Mouse (Mus musculus) layer of hippocampus, adult 18-20 months (tissue): ENCODE data around the gene Hsf4. TPM values are rescaled to one million over a fixed set of nuclear protein-coding genes. Genes with fewer than 3 reads are reported as not detected.

ENCODE experiments used
- DNase-seq, 2 experiments: peaks; one replicate each; pipeline ENCODE4 v3.0.0; 2022; ENCODE audit warnings: low spot score in 2 of 2
- total RNA-seq, 2 experiments: library from RNA; stranded (reverse); gene quantifications; 2 replicates each; pipeline ENCODE4 v1.2.3; 2021

Gene Hsf4
- total RNA-seq, 2 experiments from 2014 or later, result 11.5 to 13.0 TPM

GRCm38 (mm10) chr8:105303874-105304273 lies 34.3 kb downstream of the Hsf4 start:
- no peak for DNase-seq

- DNase-seq, result no peak
Measured at GRCm38 (mm10) chr8:105304325-105305210, 35.0 kb downstream of the Hsf4 start.

- peak; percentile 43 to 46 for DNase-seq
Measured at GRCm38 (mm10) chr8:105305211-105306145, 35.9 kb downstream of the Hsf4 start, which contains the start of gene Elmo3. TSS of gene Elmo3 (plus strand) at chr8:105305601.

- no peak for DNase-seq
Measured at GRCm38 (mm10) chr8:105306146-105306691, 36.6 kb downstream of the Hsf4 start.

- DNase-seq, result no peak
Measured at GRCm38 (mm10) chr8:105307670-105308069, 38.1 kb downstream of the Hsf4 start.

GRCm38 (mm10) chr8:105308428-105308827 lies 38.8 kb downstream of the Hsf4 start:
- DNase-seq, result no peak

GRCm38 (mm10) chr8:105309142-105309847 lies 39.7 kb downstream of the Hsf4 start:
- no peak for DNase-seq

GRCm38 (mm10) chr8:105310118-105310517 lies 40.5 kb downstream of the Hsf4 start:
- no peak for DNase-seq

GRCm38 (mm10) chr8:105311718-105312117 lies 42.1 kb downstream of the Hsf4 start:
- no peak for DNase-seq

GRCm38 (mm10) chr8:105312891-105313481 lies 43.4 kb downstream of the Hsf4 start:
- DNase-seq, result no peak

GRCm38 (mm10) chr8:105313622-105314402 lies 44.2 kb downstream of the Hsf4 start:
- no peak for DNase-seq

- no peak for DNase-seq
Measured at GRCm38 (mm10) chr8:105315073-105315769, 45.6 kb downstream of the Hsf4 start.

- no peak for DNase-seq
Measured at GRCm38 (mm10) chr8:105317941-105318340, 48.3 kb downstream of the Hsf4 start.

- DNase-seq, result no peak
Measured at GRCm38 (mm10) chr8:105318662-105319190, 49.1 kb downstream of the Hsf4 start.

- no peak for DNase-seq
Measured at GRCm38 (mm10) chr8:105323183-105323582, 53.6 kb downstream of the Hsf4 start.
